Mouse (Mus musculus) liver, embryonic 14.5 days (tissue): ENCODE results near the gene Lamc2.

Source experiments
- CTCF ChIP-seq: IDR thresholded peaks from 2 replicates; pipeline ENCODE4 v1.5.1; 2016; ENCODE audit warnings: antibody characterized with exemption, low read depth, control low read depth
- EP300 ChIP-seq: IDR thresholded peaks from 2 replicates; pipeline ENCODE4 v1.6.1; 2016; ENCODE audit warnings: antibody characterized with exemption, low read depth

- peak; percentile 75 for TF ChIP-seq CTCF
- no peak for TF ChIP-seq EP300
These were observed 84.8 kb downstream of the Lamc2 start for GRCm38 (mm10) chr1:153101327-153101880.
